Mouse (Mus musculus): Measurements from ENCODE around the gene Btbd9.

- TF ChIP-seq GATA1 (IDR thresholded peaks at IDR 0.05; ENCODE audit: borderline replicate concordance, low read length), result peak; percentile 12; the same call in 1 of the 3 replicates
- no peak for TF ChIP-seq FLI1 (IDR thresholded peaks at IDR 0.05; ENCODE audit: low read length)
These were observed 91.0 kb downstream of the Btbd9 start for GRCm38 (mm10) chr17:30485067-30485854.

Measured in megakaryocyte, embryonic 14.5 days (primary cell).